Mouse (Mus musculus) Muller cell, postnatal 12 days (primary cell): ENCODE data around the gene Gm26938.

Experiments
- DNase-seq: peaks from one replicate; pipeline ENCODE4 v3.0.0-alpha.2; 2015; ENCODE audit errors: inconsistent ontology term

Gene Gm26938

GRCm38 (mm10) chr5:139826357-139827055, at the start of gene Gm26938, which contains the start of gene Psmg3:
TSS of gene Gm26938 (minus strand) at chr5:139826407.
TSS of gene Psmg3 (minus strand) at chr5:139826885.
- DNase-seq = peak; percentile 94

GRCm38 (mm10) chr5:139871526-139871925, 45.3 kb upstream of the Gm26938 start:
- no peak for DNase-seq

GRCm38 (mm10) chr5:139870886-139871285, 44.7 kb upstream of the Gm26938 start:
- no peak for DNase-seq

GRCm38 (mm10) chr5:139862759-139863158, 36.6 kb upstream of the Gm26938 start:
- DNase-seq = peak; percentile 85

GRCm38 (mm10) chr5:139860328-139861104, 34.3 kb upstream of the Gm26938 start:
- DNase-seq = peak; percentile 82

- DNase-seq = peak; percentile 40
These were observed 23.6 kb upstream of the Gm26938 start for GRCm38 (mm10) chr5:139849626-139850320.

GRCm38 (mm10) chr5:139839142-139839541, 12.9 kb upstream of the Gm26938 start:
- no peak for DNase-seq

- DNase-seq = peak; percentile 52
These were observed 12.3 kb upstream of the Gm26938 start for GRCm38 (mm10) chr5:139838476-139838892.

- no peak for DNase-seq
These were observed 9.5 kb upstream of the Gm26938 start for GRCm38 (mm10) chr5:139835706-139836105.

- DNase-seq = no peak
These were observed 5.9 kb upstream of the Gm26938 start for GRCm38 (mm10) chr5:139832125-139832524.

- DNase-seq = no peak
These were observed 4.5 kb upstream of the Gm26938 start for GRCm38 (mm10) chr5:139830734-139831133.

GRCm38 (mm10) chr5:139829384-139829783, 3.2 kb upstream of the Gm26938 start:
- DNase-seq = no peak

GRCm38 (mm10) chr5:139827593-139827992, 1.4 kb upstream of the Gm26938 start:
- DNase-seq = no peak

GRCm38 (mm10) chr5:139825947-139826346, 260 bp downstream of the Gm26938 start:
- no peak for DNase-seq

- DNase-seq = no peak
These were observed 1.7 kb downstream of the Gm26938 start for GRCm38 (mm10) chr5:139824531-139824930.

GRCm38 (mm10) chr5:139821466-139822459, 4.4 kb downstream of the Gm26938 start:
- DNase-seq = no peak

- DNase-seq = no peak
These were observed 6.5 kb downstream of the Gm26938 start, which contains the start of gene Tmem184a for GRCm38 (mm10) chr5:139819538-139820181. TSS of gene Tmem184a (minus strand) at chr5:139819917.

- DNase-seq = no peak
These were observed 7.4 kb downstream of the Gm26938 start for GRCm38 (mm10) chr5:139818801-139819200.

- no peak for DNase-seq
These were observed 8.2 kb downstream of the Gm26938 start for GRCm38 (mm10) chr5:139818056-139818455.

GRCm38 (mm10) chr5:139817292-139817691, 8.9 kb downstream of the Gm26938 start:
- DNase-seq = no peak
